Mouse (Mus musculus) ES-E14 (cell line): ENCODE measurements at regions not wholly inside any gene's neighbourhood (a gene's known extent, or its start where the extent isn't known, plus 50 kb on each side); places are given as distances from the start of the nearest gene placed in this dataset.

ENCODE experiments used
- HCFC1 ChIP-seq: IDR thresholded peaks from 2 replicates; pipeline ENCODE4 v1.6.1; 2012; ENCODE audit warnings: low read length, inconsistent platforms, borderline replicate concordance; ENCODE audit not compliant: insufficient read depth
- MAFK ChIP-seq: IDR thresholded peaks from 2 replicates; pipeline ENCODE4 v1.6.1; 2014; ENCODE audit warnings: mild to moderate bottlenecking, low read depth, low read length, inconsistent platforms; ENCODE audit not compliant: insufficient read depth
- ZNF384 ChIP-seq: IDR thresholded peaks from 2 replicates; pipeline ENCODE4 v1.6.1; 2012; ENCODE audit warnings: low read depth, low read length, inconsistent platforms

DNA sequence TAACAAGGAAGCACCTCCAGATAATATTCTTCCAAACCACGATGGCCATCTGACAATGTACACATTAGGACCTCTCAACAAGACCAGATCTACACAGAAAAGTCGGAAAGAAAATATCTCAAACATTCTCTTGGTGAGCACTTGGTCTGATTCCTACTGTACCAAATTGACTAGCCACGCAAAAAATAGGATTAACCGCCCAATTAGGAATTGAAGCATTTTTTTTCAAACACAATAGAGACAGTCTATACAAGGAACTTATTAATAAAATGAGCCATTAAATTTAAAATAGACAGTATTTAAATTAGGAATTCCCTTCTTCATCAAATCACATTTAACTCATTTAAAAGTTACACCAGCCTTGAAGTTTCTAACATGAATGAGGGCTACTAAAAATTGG lies 655.0 kb downstream of the Car8 start:
- no peak for TF ChIP-seq ZNF384
- no peak for TF ChIP-seq HCFC1
- no peak for TF ChIP-seq MAFK
